Mouse (Mus musculus): ENCODE results near the gene Proser3.

Gene Proser3

GRCm38 (mm10) chr7:30581547-30581946, 29.4 kb upstream of the Proser3 start:
- intact Hi-C loops (cut with DNase I) = no loop called here

- intact Hi-C loops (cut with DNase I) = loop anchor here (1.0 kb wide), 1 partner anchor 14 kb away; no protein-coding TSS in a partner anchor
Observed at GRCm38 (mm10) chr7:30579950-30580349, 27.9 kb upstream of the Proser3 start.

- intact Hi-C loops (cut with DNase I) = no loop called here
Observed at GRCm38 (mm10) chr7:30572969-30573368, 20.9 kb upstream of the Proser3 start.

GRCm38 (mm10) chr7:30572389-30572788, 20.3 kb upstream of the Proser3 start:
- intact Hi-C loops (cut with DNase I) = no loop called here

- intact Hi-C loops (cut with DNase I) = no loop called here
Observed at GRCm38 (mm10) chr7:30567555-30567954, 15.5 kb upstream of the Proser3 start.

- intact Hi-C loops (cut with DNase I) = loop anchor here (1.0 kb wide), 1 partner anchor 13 kb away; no protein-coding TSS in a partner anchor
Observed at GRCm38 (mm10) chr7:30566033-30566432, 13.9 kb upstream of the Proser3 start.

- intact Hi-C loops (cut with DNase I) = loop anchor here (2.0 kb wide), 1 partner anchor 22 kb away; no protein-coding TSS in a partner anchor
Observed at GRCm38 (mm10) chr7:30564970-30565571, 13.0 kb upstream of the Proser3 start, which contains the start of gene Igflr1. Igflr1 (plus strand) TSS chr7:30565427.

- intact Hi-C loops (cut with DNase I) = loop anchor here (2.0 kb wide), 1 partner anchor 23 kb away; no protein-coding TSS in a partner anchor
Observed at GRCm38 (mm10) chr7:30563906-30564280, 11.8 kb upstream of the Proser3 start.

GRCm38 (mm10) chr7:30563117-30563905, 11.2 kb upstream of the Proser3 start, which contains the start of the genes U2af1l4, Gm49396 and Psenen:
U2af1l4 (plus strand) TSS chr7:30563301.
Gm49396 (plus strand) TSS chr7:30563344.
Psenen (minus strand) TSS chr7:30563627.
- intact Hi-C loops (cut with DNase I) = no loop called here

- intact Hi-C loops (cut with DNase I) = no loop called here
Observed at GRCm38 (mm10) chr7:30562526-30563116, 10.5 kb upstream of the Proser3 start.

GRCm38 (mm10) chr7:30560296-30560695, 8.2 kb upstream of the Proser3 start:
- intact Hi-C loops (cut with DNase I) = no loop called here

GRCm38 (mm10) chr7:30559443-30559954, 7.4 kb upstream of the Proser3 start, which contains the start of gene Lin37:
Lin37 (minus strand) TSS chr7:30559838.
- intact Hi-C loops (cut with DNase I) = no loop called here

GRCm38 (mm10) chr7:30558656-30559442, 6.8 kb upstream of the Proser3 start:
- intact Hi-C loops (cut with DNase I) = no loop called here

- intact Hi-C loops (cut with DNase I) = no loop called here
Observed at GRCm38 (mm10) chr7:30557901-30558514, 5.9 kb upstream of the Proser3 start.

- intact Hi-C loops (cut with DNase I) = no loop called here
Observed at GRCm38 (mm10) chr7:30556894-30557536, 4.9 kb upstream of the Proser3 start.

- intact Hi-C loops (cut with DNase I) = no loop called here
Observed at GRCm38 (mm10) chr7:30553810-30554584, 1.9 kb upstream of the Proser3 start.

- intact Hi-C loops (cut with DNase I) = no loop called here
Observed at GRCm38 (mm10) chr7:30553021-30553589, 1.0 kb upstream of the Proser3 start.

- intact Hi-C loops (cut with DNase I) = no loop called here
Observed at GRCm38 (mm10) chr7:30551445-30552101, 526 bp downstream of the Proser3 start.
